Mouse (Mus musculus) midbrain, embryonic 11.5 days (tissue): ENCODE data around the gene Mat1a. TPM values are rescaled to one million over a fixed set of nuclear protein-coding genes. Genes with fewer than 3 reads are reported as not detected.
A peak's percentile ranks its signal among the peaks of the same experiment; 100 is the strongest.

Source experiments
- ATAC-seq: fragments of 200-750 bp; cut with Nextera tagmentation; 2 replicates; pipeline ENCODE4 v1.8.0; 2017; ENCODE audit warnings: moderate TSS enrichment, moderate library complexity; ENCODE audit not compliant: low FRiP score
- DNase-seq: peaks from one replicate; pipeline ENCODE4 v3.0.0; 2015; ENCODE audit warnings: low spot score; ENCODE audit errors: missing footprints
- H3K27ac ChIP-seq: fragments of 300-500 bp; sonication (generic); 2 replicates; pipeline ENCODE4 v1.5.1; 2014; ENCODE audit warnings: low read depth, low read length
- H3K27me3 ChIP-seq: fragments of 300-500 bp; sonication (generic); 2 replicates; pipeline ENCODE4 v1.6.1; 2014; ENCODE audit warnings: mild to moderate bottlenecking, low read length, moderate library complexity, mixed read lengths; ENCODE audit not compliant: control insufficient read depth, insufficient read depth
- H3K36me3 ChIP-seq: fragments of 300-500 bp; sonication (generic); 2 replicates; pipeline ENCODE4 v1.6.1; 2014; ENCODE audit warnings: mild to moderate bottlenecking, low read length, moderate library complexity, mixed read lengths; ENCODE audit not compliant: control insufficient read depth, insufficient read depth
- H3K4me1 ChIP-seq: fragments of 300-500 bp; sonication (generic); 2 replicates; pipeline ENCODE4 v1.6.1; 2014; ENCODE audit warnings: low read length; ENCODE audit not compliant: control insufficient read depth, insufficient read depth
- H3K4me2 ChIP-seq: fragments of 300-500 bp; sonication (generic); 2 replicates; pipeline ENCODE4 v1.6.1; 2014; ENCODE audit warnings: mild to moderate bottlenecking, moderate library complexity
- H3K4me3 ChIP-seq: fragments of 300-500 bp; sonication (generic); 2 replicates; pipeline ENCODE4 v1.5.1; 2014; ENCODE audit warnings: low read depth, low read length
- H3K9ac ChIP-seq: fragments of 300-500 bp; sonication (generic); 2 replicates; pipeline ENCODE4 v1.6.1; 2014; ENCODE audit warnings: low read length
- H3K9me3 ChIP-seq: fragments of 300-500 bp; sonication (generic); 2 replicates; pipeline ENCODE4 v1.6.1; 2016; ENCODE audit warnings: low read length; ENCODE audit not compliant: control insufficient read depth
- WGBS: fragments of 180-500 bp; shearing (Covaris S2); extraction: QIAGEN DNeasy Blood & Tissue Kit; methylation state at CpG from one replicate; pipeline ENCODE4 v1.1.7; 2014; 5-methylcytosine and 5-hydroxymethylcytosine counted together
- polyA plus RNA-seq: library from polyadenylated mRNA; unstranded; fragments of >200 nt; fragmentation: Nextera tagmentation; extraction: Ambion mirVana; gene quantifications from 2 replicates; pipeline ENCODE4 v1.2.1, GENCODE M21; 2014

Mat1a gene
- polyA plus RNA-seq, 1 experiment from 2014 or later: not detected

DNA sequence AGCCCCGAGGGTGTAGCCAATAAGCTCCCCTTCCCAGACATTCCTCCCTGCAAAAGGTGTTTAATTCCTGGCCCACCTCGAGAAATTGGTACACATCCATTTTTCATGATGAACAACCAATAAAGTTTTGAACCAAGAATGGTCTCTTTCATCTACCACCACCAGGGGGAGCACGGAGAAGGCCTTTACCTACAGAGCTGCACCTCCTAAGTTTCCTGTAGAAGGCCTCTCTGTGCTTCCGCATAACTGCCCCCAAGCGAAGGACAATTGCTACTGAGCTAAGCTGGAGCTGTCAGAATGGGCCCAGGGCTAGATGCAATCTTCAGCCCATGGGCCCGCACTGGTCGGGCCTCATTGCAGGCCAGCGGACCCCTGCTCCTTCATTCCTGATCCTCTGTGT lies 14.1 kb upstream of the Mat1a start:
- ATAC-seq (0 out of 2 replicates have a peak, but pooled peaks have one; percentile 30), DNase-seq (no peak)
- H3K9me3 ChIP-seq: no peaks in the 10 kb centered on the region
- no peaks in the 10 kb centered on the region for H3K27me3 ChIP-seq
- H3K36me3 ChIP-seq: no peaks in the 10 kb centered on the region
- no peaks in the 10 kb centered on the region for H3K4me1 ChIP-seq
- WGBS: 49% methylated on average over 8 of the region's 8 CpGs
- H3K27ac ChIP-seq: no peak overlapping the region
- no peak overlapping the region for H3K9ac ChIP-seq
- H3K4me2 ChIP-seq: no peak overlapping the region
- no peak overlapping the region for H3K4me3 ChIP-seq

GRCm38 (mm10) chr14:41094114-41094513 lies 10.7 kb upstream of the Mat1a start:
- ATAC-seq: no peak
- H3K4me3 ChIP-seq: no peak overlapping the region
- no peaks in the 10 kb centered on the region for H3K4me1 ChIP-seq
- no peaks in the 10 kb centered on the region for H3K36me3 ChIP-seq
- no peak overlapping the region for H3K4me2 ChIP-seq
- no peak overlapping the region for H3K9ac ChIP-seq
- DNase-seq: no peak
- 56% methylated on average over 1 of the region's 1 CpGs for WGBS
- no peaks in the 10 kb centered on the region for H3K9me3 ChIP-seq
- no peaks in the 10 kb centered on the region for H3K27me3 ChIP-seq
- H3K27ac ChIP-seq: no peak overlapping the region

- Histone ChIP-seq H3K27ac (no peak overlapping the region), H3K36me3 (no peaks in the 10 kb centered on the region)
Observed at GRCm38 (mm10) chr14:41096296-41096860, 8.5 kb upstream of the Mat1a start.

GRCm38 (mm10) chr14:41098726-41099125 lies 6.1 kb upstream of the Mat1a start:
- Histone ChIP-seq H3K9ac (no peak overlapping the region), H3K36me3 (no peaks in the 10 kb centered on the region), H3K27me3 (no peaks in the 10 kb centered on the region), H3K9me3 (no peaks in the 10 kb centered on the region), H3K4me1 (no peaks in the 10 kb centered on the region), H3K4me2 (no peak overlapping the region), H3K27ac (no peak overlapping the region), H3K4me3 (no peak overlapping the region)
- 74% methylated on average over 1 of the region's 1 CpGs for WGBS
- DNase-seq: no peak
- ATAC-seq: no peak

More at GRCm38 (mm10) chr14:41096296-41096860, 8.5 kb upstream of the Mat1a start:
- H3K9me3 ChIP-seq: no peaks in the 10 kb centered on the region
- no peak overlapping the region for H3K4me2 ChIP-seq
- no peak for ATAC-seq
- no peaks in the 10 kb centered on the region for H3K27me3 ChIP-seq
- H3K9ac ChIP-seq: no peak overlapping the region
- no peak overlapping the region for H3K4me3 ChIP-seq
- H3K4me1 ChIP-seq: no peaks in the 10 kb centered on the region
- WGBS: 91% methylated on average over 3 of the region's 3 CpGs
- no peak for DNase-seq

- H3K9me3 ChIP-seq: no peaks in the 10 kb centered on the region
- no peak for ATAC-seq
- no peak for DNase-seq
- no peaks in the 10 kb centered on the region for H3K4me1 ChIP-seq
- H3K27ac ChIP-seq: no peak overlapping the region
- no peaks in the 10 kb centered on the region for H3K27me3 ChIP-seq
- no peak overlapping the region for H3K4me2 ChIP-seq
- 86% methylated on average over 3 of the region's 3 CpGs for WGBS
- H3K4me3 ChIP-seq: no peak overlapping the region
- H3K9ac ChIP-seq: no peak overlapping the region
- H3K36me3 ChIP-seq: no peaks in the 10 kb centered on the region
Observed at GRCm38 (mm10) chr14:41100712-41101111, 4.1 kb upstream of the Mat1a start.

GRCm38 (mm10) chr14:41101242-41101641 lies 3.6 kb upstream of the Mat1a start:
- 91% methylated on average over 5 of the region's 5 CpGs for WGBS
- no peak for DNase-seq
- H3K9ac ChIP-seq: no peak overlapping the region
- ATAC-seq: no peak
- no peaks in the 10 kb centered on the region for H3K9me3 ChIP-seq
- no peak overlapping the region for H3K4me2 ChIP-seq
- no peak overlapping the region for H3K4me3 ChIP-seq
- H3K36me3 ChIP-seq: no peaks in the 10 kb centered on the region
- no peak overlapping the region for H3K27ac ChIP-seq
- H3K4me1 ChIP-seq: no peaks in the 10 kb centered on the region
- H3K27me3 ChIP-seq: no peaks in the 10 kb centered on the region

DNA sequence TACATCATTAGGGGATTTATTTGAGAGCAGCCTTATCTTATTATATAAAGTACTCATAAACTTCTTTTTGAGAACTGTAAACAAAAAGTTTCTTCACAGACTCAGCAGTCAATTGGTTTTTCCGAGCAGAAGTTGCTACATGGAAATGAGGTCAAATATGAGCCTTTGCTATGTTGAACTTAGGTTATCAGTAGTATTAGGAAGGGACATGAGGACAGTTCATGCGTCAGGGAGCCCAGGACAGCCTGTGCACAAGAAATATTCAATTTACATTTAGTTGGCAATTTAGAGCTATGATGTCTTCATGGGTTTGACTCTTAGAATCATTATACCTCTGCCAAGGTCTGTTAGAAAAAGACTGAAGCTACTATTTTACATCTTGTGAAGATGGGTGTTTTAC lies 2.6 kb upstream of the Mat1a start:
- no peaks in the 10 kb centered on the region for H3K27me3 ChIP-seq
- no peak for DNase-seq
- no peak overlapping the region for H3K27ac ChIP-seq
- no peaks in the 10 kb centered on the region for H3K9me3 ChIP-seq
- no peaks in the 10 kb centered on the region for H3K4me1 ChIP-seq
- H3K4me2 ChIP-seq: no peak overlapping the region
- no peak overlapping the region for H3K9ac ChIP-seq
- no peak overlapping the region for H3K4me3 ChIP-seq
- H3K36me3 ChIP-seq: no peaks in the 10 kb centered on the region
- 84% methylated on average over 2 of the region's 2 CpGs for WGBS
- ATAC-seq: no peak

GRCm38 (mm10) chr14:41111031-41111668 lies 6.3 kb downstream of the Mat1a start:
- ATAC-seq (no peak), DNase-seq (no peak)
- Histone ChIP-seq H3K4me2 (no peak overlapping the region), H3K36me3 (no peaks in the 10 kb centered on the region), H3K9me3 (no peaks in the 10 kb centered on the region), H3K9ac (no peak overlapping the region), H3K27me3 (no peaks in the 10 kb centered on the region), H3K4me3 (no peak overlapping the region), H3K4me1 (no peaks in the 10 kb centered on the region), H3K27ac (no peak overlapping the region)
- WGBS: 84% methylated on average over 7 of the region's 7 CpGs

- ATAC-seq: no peak
- H3K27ac ChIP-seq: no peak overlapping the region
- H3K36me3 ChIP-seq: no peaks in the 10 kb centered on the region
- no peak overlapping the region for H3K4me3 ChIP-seq
- WGBS: 80% methylated on average over 4 of the region's 4 CpGs
- no peaks in the 10 kb centered on the region for H3K9me3 ChIP-seq
- H3K4me1 ChIP-seq: no peaks in the 10 kb centered on the region
- H3K27me3 ChIP-seq: no peaks in the 10 kb centered on the region
- no peak for DNase-seq
- H3K4me2 ChIP-seq: no peak overlapping the region
- no peak overlapping the region for H3K9ac ChIP-seq
Observed at GRCm38 (mm10) chr14:41112944-41113343, 8.1 kb downstream of the Mat1a start.
